Mouse (Mus musculus) Patski (cell line): ENCODE measurements around the gene Vipr1. TPM values are rescaled to one million over a fixed set of nuclear protein-coding genes. Genes with fewer than 3 reads are reported as not detected.

Experiments
- ATAC-seq: fragments of 100-300 bp; one replicate; pipeline ENCODE4 v1.8.0; 2021
- CTCF ChIA-PET: fragments of 350-600 bp; sonication (Branson Sonifier 250); formaldehyde crosslinking; loops from one replicate; lab custom pipeline; 2022; ENCODE audit warnings: inconsistent platforms; lab: Charles Lee
- POLR2A ChIA-PET: fragments of 350-600 bp; sonication (Branson Sonifier 250); formaldehyde crosslinking; loops from one replicate; lab custom pipeline; 2022; ENCODE audit warnings: antibody characterized with exemption, inconsistent platforms; lab: Charles Lee
- DNase-seq: peaks from one replicate; pipeline ENCODE4 v3.0.0-alpha.2; 2011; ENCODE audit warnings: low read depth, low spot score
- H3K27me3 ChIP-seq: fragments of 371-371 bp; one replicate; pipeline ENCODE4 v1.5.1; 2021
- CTCF ChIP-seq: fragments of 100-300 bp; IDR thresholded peaks from one replicate; pipeline ENCODE4 v1.5.1; 2021
- in situ Hi-C: fragments of 300-500 bp; cut with MboI; formaldehyde crosslinking; loops from 3 replicates; pipeline ENCODE4 v1.11.1; 2018; ENCODE audit warnings: low pct_unique_long_range_greater_than_20kb, mixed read lengths
- polyA plus RNA-seq: library from polyadenylated mRNA; unstranded; gene quantifications from one replicate; pipeline ENCODE4 v1.2.3, GENCODE M21; 2021

Vipr1 gene
- polyA plus RNA-seq, 1 experiment from 2014 or later = not detected

DNA sequence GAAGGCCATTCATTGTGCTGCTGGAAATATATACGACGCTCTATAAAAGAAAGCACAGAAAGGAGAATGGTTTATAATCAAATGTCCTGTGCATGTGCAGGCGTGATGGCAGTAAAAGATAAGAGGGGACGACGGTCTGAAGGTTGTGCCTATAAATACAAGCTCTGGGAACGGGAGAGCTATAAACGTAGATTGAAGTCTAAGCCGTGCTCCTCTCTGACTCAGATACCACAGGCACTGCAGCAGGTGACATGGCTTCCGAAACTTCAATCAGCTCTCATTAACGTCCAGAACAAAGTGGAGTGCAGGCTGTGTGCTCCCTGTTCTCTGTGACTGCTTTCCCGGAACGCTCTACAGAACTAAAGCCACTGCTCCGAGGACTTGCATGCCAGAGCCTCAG, 14.6 kb downstream of the Vipr1 start:
- in situ Hi-C loops = no loop called here
- DNase-seq = no peak
- ATAC-seq = no peak
- ChIA-PET POLR2A (no interaction called here), CTCF (interaction anchor here (1.4 kb wide), 1 partner anchor 14 kb away, joined by 4 read pairs; no protein-coding TSS in a partner anchor)
- no peak for TF ChIP-seq CTCF
- H3K27me3 ChIP-seq = peaks cover 59% of the 10 kb centered on the region

DNA sequence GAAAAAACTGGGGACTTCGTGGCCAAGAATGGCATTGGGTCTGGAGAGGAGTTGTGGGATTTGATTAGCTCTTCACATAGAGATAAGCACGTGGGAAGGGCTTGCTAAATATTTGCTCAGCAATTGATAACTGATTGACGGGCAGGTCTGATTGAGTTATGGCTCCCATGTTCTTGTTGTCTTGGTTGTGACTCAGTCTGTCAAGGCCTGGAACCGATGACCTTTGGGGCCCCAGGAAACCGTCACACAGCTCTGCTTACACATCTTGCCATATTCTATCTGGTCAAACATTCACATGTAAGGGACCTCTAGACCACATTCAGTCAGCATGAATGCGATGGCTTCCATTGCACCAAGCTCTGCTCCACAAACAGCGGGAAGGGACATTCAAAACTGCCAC, 15.7 kb downstream of the Vipr1 start:
- ATAC-seq (no peak), DNase-seq (no peak)
- H3K27me3 ChIP-seq = peaks cover 58% of the 10 kb centered on the region
- POLR2A ChIA-PET = interaction anchor here (0.6 kb wide), 1 partner anchor 797 kb away, joined by 4 read pairs; no protein-coding TSS in a partner anchor
- CTCF ChIA-PET = interaction anchor here (1.4 kb wide), 1 partner anchor 13 kb away, joined by 4 read pairs; no protein-coding TSS in a partner anchor
- in situ Hi-C loops = no loop called here
- TF ChIP-seq CTCF = no peak

DNA sequence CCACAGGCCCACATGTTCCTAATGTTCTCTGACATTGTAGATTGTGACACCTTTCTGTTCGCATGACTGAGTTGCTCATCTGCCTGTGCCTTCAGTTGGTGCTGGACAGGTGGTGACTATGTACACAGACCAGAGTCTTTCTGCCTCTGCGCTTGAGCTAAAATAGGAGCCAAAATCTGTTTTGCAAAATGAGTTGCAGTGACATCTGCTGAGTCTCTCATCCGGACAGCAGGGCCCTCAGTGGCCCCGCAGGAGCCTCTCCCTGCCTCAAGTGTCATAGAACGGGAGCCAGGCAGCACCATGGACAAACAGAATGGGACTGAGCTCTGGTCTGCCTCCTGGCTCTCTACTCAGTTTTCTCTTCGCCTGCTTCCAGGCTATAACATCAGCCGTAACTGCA, 17.3 kb downstream of the Vipr1 start:
- DNase-seq = no peak
- in situ Hi-C loops = no loop called here
- POLR2A ChIA-PET = no interaction called here
- CTCF ChIA-PET = no interaction called here
- H3K27me3 ChIP-seq = peaks cover 56% of the 10 kb centered on the region
- no peak for ATAC-seq
- no peak for TF ChIP-seq CTCF

DNA sequence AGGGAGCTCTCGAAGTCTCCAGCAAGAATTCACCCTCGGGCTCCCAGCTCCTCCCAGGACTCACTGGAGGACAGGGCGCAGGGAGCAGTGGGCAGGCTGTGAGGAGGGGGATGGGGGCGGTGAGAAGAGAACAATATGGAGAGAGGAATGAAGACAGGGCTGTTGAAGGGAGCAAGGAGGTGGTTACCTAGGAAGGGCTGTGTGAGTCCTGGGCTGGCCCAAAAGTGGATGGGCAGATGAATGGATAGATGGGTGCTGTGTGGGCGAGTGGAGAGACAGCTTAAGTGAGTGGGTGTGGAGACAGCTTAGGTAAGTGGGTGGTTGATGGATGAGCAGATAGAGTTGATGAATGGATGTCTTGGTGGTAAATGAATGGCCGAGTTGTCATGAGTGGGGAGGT, 21.0 kb downstream of the Vipr1 start:
- no peak for ATAC-seq
- DNase-seq = no peak
- POLR2A ChIA-PET = no interaction called here
- peaks cover 64% of the 10 kb centered on the region for H3K27me3 ChIP-seq
- in situ Hi-C loops = no loop called here
- no peak for TF ChIP-seq CTCF
- CTCF ChIA-PET = interaction anchor here (3.0 kb wide), 1 partner anchor 16 kb away, joined by 9 read pairs; no protein-coding TSS in a partner anchor

DNA sequence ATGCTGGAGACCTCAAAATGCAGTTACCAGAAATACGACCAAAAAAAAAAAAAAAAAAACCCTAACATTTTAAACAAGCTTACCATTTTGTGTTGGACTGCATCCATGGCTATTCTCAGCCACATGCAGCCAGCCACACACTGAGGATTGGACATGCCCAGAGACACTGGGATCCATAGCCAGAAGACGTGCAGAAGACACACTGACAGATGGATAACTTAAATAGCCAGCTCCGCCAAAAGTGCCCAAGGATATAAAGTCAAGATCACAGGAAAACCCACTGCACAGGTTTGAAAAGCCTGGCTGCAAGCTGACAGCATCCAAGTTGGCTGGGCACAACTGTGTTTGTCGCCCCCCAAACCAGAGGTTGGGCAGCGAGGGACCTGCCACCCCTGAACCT, 21.6 kb downstream of the Vipr1 start:
- TF ChIP-seq CTCF = no peak
- ATAC-seq (no peak), DNase-seq (no peak)
- in situ Hi-C loops = no loop called here
- ChIA-PET POLR2A (no interaction called here), CTCF (no interaction called here)
- peaks cover 66% of the 10 kb centered on the region for H3K27me3 ChIP-seq

DNA sequence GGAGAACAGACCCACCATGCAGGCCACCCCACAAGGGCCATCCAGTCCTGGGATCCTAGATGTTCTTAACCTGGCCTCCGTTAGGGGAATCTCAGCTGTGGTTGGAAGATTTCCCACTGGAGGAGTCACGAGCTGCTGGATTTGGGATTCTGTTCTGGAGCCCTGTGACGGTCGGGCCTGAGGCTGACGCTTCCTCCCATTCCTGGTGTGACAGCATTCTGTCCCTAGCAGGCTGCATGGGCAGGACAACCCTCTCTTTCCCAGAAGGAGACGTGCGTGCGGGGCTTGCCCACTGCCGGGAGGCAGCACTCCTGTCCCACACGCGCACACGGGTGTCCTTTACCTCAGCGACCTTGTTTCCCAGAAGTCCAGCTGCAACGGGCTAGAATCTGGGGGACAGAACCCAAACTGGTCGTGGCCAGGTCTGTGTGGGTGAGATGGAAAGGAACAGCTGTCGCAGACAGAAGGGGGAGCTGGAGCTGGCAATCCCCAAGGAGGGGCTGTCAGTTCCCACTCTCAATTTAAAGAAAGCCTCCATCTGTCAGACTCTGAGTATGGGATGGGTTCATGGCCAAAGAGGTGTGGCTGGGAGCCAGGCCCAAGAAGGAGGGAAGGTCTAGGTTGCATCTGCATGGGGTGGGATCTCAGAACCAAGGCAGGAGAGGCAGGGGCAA, 24.6 kb downstream of the Vipr1 start:
- TF ChIP-seq CTCF = no peak
- ATAC-seq = no peak
- in situ Hi-C loops = no loop called here
- DNase-seq = no peak
- ChIA-PET CTCF (interaction anchor here (1.0 kb wide), 1 partner anchor 126 kb away, joined by 3 read pairs; no protein-coding TSS in a partner anchor), POLR2A (no interaction called here)
- peaks cover 70% of the 10 kb centered on the region for H3K27me3 ChIP-seq

DNA sequence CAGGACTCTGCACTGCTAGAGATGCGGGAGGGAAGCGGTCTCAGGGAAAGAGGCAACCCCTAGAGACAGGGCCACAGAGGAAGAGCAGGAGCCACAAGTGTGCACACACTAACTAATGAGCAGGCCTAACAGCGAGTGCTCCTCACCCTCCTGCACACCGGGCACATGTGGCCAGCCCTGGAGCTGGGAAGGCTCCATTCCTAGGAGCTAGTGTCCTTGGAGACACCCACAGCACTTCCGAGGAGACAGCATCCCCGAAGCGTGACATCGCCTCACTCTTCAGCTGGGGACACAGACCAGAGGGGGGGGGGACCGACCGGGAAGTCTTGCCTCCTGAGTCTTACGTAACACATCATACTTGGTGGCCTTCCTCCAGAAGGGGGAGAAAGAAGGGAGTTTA, 25.3 kb downstream of the Vipr1 start:
- ATAC-seq = no peak
- CTCF ChIA-PET = interaction anchor here (1.0 kb wide), 1 partner anchor 126 kb away, joined by 3 read pairs; no protein-coding TSS in a partner anchor

DNA sequence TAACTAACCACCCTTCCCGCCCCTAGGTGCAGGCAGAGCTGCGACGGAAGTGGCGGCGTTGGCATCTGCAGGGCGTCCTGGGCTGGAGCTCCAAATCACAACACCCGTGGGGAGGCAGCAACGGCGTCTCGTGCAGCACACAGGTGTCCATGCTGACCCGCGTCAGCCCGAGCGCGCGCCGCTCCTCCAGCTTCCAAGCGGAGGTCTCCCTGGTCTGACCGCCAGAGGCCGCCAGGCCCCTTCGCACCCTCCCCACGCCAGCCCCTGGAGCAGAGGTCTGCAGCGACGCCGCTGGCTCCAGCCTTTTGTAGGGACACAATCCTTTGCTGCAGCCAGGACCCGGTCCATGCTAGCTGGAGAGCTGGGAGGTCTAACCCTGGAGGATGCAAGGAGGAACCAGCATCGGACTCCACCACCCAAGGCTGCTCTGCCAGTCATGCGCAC, 26.9 kb downstream of the Vipr1 start:
- POLR2A ChIA-PET = no interaction called here
- H3K27me3 ChIP-seq = peaks cover 60% of the 10 kb centered on the region
- in situ Hi-C loops = no loop called here
- CTCF ChIA-PET = interaction anchor here (1.3 to 1.4 kb wide), 2 partner anchors 30 to 90 kb away, joined by 3 to 5 read pairs; partner anchors contain the start of gene Zfp651
- no peak for TF ChIP-seq CTCF
- no peak for DNase-seq
- peak; percentile 44 for ATAC-seq

More for the DNA sequence above, 25.3 kb downstream of the Vipr1 start:
- no peak for TF ChIP-seq CTCF
- in situ Hi-C loops = no loop called here
- DNase-seq = no peak
- peaks cover 68% of the 10 kb centered on the region for H3K27me3 ChIP-seq
- POLR2A ChIA-PET = no interaction called here

DNA sequence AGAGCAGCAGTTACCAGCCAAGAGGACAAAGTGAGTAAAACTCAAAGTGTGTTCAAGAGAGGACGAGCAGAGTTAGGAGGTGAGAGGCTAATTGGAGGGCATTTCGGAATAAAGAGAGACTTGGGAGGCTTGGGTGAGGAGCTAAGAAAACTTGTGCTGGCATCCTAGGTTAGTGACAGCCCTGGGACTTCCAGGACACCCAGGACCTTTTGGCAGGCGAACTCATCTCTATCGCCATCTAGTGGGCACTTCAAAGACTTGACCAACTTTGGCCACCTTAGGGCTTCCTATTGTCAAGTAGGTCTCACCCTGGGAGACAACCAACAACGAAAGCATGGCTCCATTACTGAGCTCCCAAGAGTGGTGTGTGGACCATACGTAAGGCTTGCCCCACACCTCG, 28.8 kb downstream of the Vipr1 start:
- POLR2A ChIA-PET = no interaction called here

DNA sequence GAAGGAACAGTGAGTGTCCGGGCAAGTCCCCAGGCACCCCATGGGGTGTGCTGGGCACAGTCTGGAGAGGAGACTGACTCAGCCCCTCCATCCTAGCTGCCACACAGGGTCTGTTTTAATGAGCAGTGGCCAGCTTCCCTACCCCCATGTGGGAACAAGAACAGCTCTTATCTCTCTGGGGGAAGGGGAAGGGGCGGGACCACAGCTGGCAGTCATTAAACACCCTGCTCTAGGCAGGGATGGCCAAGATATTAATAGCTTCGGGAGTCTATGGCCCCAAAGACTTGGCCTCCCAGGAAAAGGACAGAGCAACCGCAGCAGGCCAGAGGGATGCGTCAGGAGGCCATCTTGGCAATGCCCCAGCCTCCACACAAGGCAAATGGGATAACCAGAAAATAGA, 29.8 kb downstream of the Vipr1 start:
- ChIA-PET POLR2A (no interaction called here), CTCF (interaction anchor here (1.3 to 2.5 kb wide), 3 partner anchors 11 to 23 kb away, joined by 3 to 11 read pairs (median 5); no protein-coding TSS in a partner anchor)
- DNase-seq (no peak), ATAC-seq (no peak)
- no peak for TF ChIP-seq CTCF
- H3K27me3 ChIP-seq = peaks cover 36% of the 10 kb centered on the region
- in situ Hi-C loops = no loop called here

More for the DNA sequence above, 28.8 kb downstream of the Vipr1 start:
- no peak for DNase-seq
- CTCF ChIA-PET = interaction anchor here (0.8 to 2.5 kb wide), 7 partner anchors 10 to 194 kb away, joined by 3 to 11 read pairs (median 3); no protein-coding TSS in a partner anchor
- peak; percentile 27 for ATAC-seq
- H3K27me3 ChIP-seq = peaks cover 46% of the 10 kb centered on the region
- in situ Hi-C loops = no loop called here
- TF ChIP-seq CTCF = peak; percentile 76

DNA sequence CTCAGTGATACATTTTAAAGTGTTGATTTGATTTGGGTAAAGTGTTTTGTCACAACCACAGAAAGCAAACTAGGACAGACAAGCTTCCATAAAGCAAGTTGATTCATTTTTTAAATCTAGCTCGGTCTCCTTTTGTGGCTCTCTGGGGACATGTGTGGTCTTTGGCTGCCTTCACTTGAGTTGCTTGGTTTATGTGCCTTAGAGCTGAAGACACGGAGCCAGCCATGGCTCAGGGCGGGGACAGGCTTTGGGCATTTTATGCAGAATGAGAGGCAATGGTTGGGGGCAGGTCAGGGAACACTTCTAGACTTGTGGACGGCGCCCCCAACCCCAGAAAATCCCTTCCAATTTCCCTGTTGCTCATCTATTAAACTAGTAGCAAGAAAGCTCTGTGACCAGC, 31.2 kb downstream of the Vipr1 start:
- H3K27me3 ChIP-seq = peaks cover 28% of the 10 kb centered on the region
- ChIA-PET CTCF (no interaction called here), POLR2A (no interaction called here)
- in situ Hi-C loops = no loop called here
- ATAC-seq (no peak), DNase-seq (no peak)
- TF ChIP-seq CTCF = no peak
